Mouse (Mus musculus) kidney, postnatal 14 days (tissue): ENCODE measurements at regions not wholly inside any gene's neighbourhood (a gene's known extent, or its start where the extent isn't known, plus 50 kb on each side); places are given as distances from the start of the nearest gene placed in this dataset.

Experiments
- DNase-seq: peaks from one replicate; pipeline ENCODE4 v3.0.0; 2022; ENCODE audit warnings: mixed read lengths

DNA sequence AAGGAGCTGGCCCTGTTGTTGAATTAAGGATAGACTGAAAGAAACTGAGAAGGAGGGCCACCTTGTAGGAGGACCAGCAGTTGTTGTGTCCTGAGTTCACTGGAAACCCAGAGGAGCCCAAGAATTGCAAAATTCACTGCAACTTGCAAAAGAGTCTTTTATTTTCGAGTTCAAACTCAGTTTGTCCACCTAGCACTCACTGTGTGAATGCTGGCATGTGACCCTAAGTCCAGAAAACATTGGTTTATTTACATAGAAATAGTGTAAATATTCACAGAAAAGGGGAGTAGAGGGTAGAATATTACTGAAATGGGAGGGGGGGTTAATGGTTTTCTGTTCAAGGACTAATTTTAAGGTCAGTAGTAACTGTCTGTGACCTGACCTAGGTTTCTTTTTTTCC, 394.7 kb downstream of the 4933405O20Rik start:
- DNase-seq = no peak

DNA sequence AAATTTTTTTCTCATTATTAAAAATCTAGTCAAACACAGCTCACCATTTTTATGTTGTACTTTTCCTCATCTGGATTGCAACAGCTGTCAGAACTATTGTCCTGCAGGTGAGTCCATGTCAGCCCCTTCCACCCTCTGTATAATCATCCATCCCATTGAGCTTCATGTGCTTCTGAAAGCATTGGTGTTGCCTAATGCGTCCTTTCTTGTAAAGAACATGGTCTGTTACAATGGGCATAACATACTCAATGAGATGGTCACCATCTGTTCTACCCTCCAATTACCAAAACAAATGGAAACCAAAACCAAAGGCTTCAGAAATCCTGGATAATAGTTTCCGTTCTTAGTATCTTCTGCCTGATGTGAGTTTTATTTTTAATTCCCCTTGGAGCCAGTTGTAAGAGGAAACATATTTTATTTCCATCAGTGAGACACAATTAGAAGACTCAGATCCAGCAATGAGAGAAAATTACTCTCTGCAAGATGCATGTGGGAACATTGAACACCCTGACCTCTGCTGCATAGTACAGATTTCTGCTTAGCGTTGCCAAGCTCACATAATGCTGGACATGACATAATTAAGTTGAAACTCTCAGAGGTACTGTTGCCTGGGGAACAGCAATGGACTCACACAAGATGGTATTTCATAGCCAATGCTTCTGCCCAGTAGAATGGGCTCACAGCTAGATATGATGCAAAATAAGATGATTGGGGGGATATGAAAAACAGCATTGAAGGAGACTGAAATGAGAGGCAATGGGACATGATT, 443.1 kb downstream of the 4933405O20Rik start:
- no peak for DNase-seq

DNA sequence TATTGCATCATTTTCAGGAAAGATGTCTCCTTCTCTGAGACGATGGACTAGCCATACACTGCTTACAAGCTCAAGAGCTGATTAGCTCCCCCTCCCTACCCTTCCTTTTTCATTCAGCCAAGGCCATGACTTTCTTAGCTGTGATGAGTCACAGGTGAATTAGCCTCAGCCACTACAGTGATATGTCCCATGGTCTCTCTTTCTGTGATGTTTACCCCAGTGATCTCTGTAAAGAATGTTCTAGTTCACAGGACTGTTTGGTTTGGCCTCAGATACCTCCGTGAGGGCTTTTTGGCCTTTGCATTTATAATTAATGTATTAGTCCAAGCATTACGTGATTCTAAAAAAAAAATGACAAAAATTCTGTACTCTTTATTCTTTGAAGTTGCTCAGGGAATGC, 452.5 kb downstream of the 4933405O20Rik start:
- no peak for DNase-seq

DNA sequence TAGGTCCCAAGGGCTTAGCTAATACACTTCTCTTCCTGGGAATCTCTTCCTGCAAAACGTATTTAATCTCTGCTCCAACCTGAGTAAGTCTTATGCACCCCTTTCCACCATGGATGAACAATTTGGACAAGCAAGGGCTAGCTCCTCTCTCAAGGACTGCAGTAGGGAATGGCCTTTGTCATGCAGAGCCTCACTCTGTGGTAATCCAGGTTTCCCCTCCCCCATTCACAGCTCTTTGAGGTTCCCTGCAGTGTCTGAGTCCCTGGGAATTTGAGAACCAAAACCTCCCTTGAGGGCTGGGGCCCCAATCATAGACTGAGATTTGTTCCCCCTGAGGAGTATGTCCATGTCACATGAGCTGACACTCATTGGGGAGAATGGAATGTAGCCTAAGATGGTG, 442.5 kb upstream of the Ano5 start:
- DNase-seq = no peak

DNA sequence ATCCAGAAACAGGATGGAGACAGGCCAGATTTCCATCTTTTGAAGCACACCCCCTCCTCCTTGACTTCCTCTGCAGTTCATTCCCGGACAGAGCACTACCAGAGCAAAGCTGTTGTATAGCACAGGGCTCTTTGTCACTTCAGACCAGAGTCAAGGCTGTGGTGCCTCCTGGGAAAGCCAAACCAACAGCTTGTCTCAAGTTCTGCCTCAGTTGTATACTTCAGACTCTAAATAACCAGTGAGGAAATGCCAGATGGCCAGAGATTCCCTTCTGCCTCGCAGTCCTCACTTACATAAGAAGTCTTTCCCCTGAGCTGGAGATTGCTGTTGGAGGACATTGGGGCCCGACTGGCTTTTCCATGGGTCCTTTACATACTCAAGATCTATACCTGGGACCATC, 417.1 kb upstream of the Ano5 start:
- DNase-seq = no peak

DNA sequence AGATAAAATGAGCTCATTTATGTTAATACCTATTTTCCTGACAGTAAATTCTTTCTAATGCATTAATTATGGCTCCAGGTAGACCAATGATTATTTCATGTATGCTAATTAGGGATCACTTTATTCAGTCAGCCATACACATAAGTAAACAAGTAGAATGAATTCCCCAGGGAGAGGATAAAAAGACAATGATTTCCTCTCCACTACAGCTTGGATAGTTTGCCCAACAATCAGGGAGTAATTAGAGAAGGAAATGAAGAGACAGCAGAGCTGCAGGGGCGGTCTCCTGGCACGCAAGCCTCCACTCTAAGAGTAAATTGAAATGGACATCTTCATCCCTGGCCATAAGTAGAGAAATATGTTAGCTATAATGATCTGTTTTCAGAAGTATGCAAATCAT, 409.7 kb upstream of the Ano5 start:
- no peak for DNase-seq

DNA sequence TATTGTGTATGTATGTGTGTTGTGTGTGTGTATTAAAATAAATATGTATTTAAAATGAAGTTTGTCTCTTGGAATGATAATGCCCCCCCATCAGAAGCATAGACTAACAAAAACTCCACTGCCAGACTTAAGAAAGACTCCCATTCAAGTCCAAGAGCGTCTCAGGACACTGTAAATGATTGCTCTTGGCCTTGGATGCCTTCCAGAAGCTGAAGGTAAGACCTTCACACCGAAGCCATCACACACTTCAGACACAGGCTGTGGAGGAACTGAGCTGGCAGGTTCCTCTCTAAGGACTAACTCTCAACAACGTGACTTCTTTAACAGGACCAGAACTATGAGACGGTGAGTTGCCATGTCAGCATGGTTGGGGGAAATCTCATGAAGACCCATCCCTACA, 370.0 kb upstream of the Ano5 start:
- no peak for DNase-seq

DNA sequence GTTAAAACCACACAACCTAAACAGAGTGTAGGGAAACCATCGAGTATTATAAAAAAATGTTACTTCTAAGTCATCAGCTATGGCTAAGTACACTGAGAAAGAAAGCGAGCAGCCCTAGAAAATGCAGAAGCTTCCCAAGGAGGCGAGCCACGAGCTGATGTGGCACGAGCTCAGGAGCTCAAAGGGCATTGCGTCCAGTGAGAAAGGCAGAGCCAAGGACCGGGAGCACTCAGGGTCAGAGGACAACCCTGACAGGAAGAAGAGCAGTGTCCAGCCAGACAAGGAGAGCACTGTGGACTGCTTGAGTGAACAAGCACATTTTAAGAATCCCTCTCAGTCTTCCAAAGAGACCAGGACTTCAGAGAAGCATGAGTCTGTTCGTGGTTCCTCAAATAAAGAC, 335.6 kb upstream of the Ano5 start:
- peak; percentile 3 for DNase-seq

DNA sequence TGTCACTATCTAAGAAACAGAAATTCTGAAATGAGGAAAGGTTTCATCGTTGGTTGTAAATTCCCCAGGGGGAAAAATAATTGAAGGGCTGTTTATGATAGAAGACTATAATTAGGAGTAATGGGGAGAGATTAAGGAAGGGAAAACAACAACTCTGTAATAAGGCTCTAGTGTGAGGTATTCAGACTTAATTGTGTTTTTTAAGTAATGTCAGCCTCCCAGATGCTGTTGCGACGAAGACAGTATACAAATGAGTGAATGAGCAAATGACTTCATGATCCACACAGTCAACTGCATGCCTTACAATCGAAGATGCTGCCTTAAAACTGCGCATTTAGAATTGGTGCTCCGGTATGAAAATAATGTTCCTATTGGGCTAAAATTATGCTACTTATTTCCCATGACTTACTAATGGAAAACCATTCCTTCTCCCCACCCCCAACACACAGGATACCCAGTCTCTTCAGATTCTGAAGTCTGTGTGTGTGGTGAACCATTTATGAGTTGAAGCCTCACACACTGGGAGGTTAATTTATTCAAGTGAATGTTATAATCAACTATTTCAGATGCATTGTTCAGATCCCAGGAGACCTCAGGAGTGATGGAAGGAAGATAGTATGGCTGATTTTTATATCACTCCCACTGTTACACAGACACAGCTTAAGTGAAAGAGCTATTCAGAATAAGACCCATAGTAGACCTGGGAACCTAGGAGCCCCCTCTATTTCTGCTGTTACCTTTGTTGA, 295.2 kb upstream of the Ano5 start:
- no peak for DNase-seq

DNA sequence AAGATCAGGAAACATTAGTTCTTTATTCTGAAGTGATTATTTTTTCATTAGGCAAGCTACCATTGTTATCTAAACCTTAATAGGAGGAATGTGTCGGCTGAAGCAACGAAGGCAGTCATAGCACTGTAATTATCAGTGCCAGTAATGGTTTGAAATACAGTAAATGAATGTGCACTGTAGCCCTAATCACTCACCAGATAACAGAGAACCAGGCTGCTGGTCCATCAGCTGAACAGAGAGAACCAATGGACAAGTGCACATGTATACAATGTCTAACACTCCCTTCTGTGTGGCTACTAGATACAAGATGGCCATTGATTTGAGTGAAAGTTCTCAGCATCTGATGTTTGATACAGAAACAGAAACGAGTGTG, 294.6 kb upstream of the Ano5 start:
- no peak for DNase-seq

DNA sequence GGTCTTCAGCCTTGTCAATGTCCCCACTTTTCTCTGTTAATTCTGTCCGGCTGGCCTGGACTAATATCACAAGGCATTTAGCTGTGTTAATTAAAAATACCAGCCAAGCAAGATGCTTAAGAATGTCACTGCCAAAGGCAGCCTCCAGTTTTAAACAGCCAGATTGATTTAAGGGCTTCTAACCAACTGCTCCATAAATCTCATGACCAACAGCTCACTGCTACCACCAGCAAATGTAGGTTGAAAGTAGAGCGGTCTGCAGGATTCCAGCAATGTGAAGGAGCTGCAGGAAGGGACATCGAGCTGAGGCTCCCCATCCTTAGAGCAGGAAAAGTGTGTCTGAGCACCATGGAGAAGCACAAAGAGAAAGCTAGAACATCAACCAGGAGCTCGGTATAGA, 289.5 kb upstream of the Ano5 start:
- no peak for DNase-seq

DNA sequence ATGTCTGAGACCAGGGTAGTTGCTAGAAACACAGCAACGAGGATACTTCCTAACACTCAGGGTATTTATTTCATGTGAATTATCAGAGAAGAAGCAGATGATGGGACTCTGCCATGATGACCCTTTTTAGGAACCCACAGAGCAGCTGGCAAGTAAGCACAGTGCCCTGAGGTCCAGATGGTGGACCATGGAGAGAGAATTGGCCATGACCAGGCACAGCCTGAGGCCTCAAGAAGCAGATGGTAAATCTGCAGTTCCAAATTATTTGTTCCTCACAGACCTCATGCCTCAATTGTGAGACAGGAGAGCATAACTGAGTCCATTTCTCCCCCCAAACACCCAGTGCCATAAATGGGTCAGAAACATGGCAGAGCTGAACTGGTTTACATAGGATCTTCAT, 289.0 kb upstream of the Ano5 start:
- DNase-seq = no peak

DNA sequence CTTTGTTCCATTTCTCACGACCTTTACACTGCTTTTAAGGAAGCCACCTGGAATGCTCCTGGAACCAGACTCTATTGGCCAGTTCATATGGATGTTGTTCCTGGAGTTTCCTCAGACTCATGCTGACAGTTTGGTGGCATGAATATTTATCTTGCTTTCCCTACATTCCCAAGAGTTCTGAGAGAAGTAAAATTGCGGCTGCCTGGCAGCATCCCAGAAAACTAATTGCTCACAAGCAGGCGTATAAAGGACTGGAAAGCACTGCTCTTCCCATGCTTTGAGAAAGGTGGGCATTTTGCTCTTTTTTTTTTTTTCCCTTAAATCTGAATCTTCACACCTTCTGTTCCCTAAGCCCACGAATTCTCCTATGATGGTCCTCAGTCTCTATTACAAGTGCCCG, 283.7 kb upstream of the Ano5 start:
- no peak for DNase-seq

DNA sequence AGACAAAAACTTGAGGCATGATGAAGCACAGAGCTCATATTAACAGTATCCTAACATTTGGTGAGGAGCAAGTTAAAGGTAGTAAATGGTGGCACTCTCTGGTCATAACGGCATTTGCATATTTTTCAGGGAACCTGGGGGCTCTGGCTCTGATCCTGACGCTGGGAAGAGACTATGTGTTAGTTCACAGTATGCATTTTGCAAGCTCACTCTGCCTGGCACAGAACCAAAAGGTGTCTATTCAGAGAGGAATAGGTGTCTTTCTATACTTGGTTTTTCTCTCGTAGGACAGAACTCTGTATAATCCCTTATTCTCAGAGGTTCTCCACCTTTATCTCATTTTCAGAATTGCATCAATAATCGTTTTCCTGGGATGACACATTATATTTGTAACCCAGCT, 276.2 kb upstream of the Ano5 start:
- no peak for DNase-seq

DNA sequence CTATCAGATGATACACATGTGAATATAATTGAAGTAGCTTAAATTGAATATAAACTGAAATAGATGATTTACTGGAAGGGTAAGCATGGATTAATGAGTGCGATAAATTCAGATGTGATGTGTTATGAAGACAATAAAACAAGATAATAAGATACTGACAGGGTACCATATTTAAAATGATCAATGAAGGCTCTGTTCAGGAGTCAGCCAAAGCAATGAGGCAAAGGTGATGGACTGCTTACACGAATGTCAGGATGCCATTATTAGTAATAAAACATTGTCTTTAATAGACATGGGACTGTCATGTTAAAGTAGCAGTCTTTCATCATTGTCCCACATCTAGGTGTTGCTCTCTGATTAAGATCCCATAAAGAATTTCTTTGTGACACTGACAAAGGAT, 263.1 kb upstream of the Ano5 start:
- no peak for DNase-seq

DNA sequence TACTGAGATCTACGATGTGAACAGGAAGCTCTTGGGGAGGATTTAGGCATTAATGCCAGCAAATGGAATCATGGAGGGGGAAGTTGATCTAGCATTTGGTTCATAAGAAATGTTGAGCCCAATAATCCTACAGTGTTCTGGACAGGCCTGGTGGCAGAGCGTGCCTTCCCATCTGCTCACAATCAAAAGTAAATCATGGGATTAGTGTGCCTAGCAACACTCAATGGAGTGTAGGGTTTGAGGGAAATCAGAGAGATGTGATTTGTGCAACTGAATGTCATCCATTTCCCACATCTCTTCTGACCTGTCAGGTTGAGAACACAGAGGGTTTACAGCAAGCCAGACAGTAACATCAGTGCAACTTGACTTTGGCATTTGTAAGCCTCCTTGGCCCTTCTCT, 256.4 kb upstream of the Ano5 start:
- DNase-seq = no peak

DNA sequence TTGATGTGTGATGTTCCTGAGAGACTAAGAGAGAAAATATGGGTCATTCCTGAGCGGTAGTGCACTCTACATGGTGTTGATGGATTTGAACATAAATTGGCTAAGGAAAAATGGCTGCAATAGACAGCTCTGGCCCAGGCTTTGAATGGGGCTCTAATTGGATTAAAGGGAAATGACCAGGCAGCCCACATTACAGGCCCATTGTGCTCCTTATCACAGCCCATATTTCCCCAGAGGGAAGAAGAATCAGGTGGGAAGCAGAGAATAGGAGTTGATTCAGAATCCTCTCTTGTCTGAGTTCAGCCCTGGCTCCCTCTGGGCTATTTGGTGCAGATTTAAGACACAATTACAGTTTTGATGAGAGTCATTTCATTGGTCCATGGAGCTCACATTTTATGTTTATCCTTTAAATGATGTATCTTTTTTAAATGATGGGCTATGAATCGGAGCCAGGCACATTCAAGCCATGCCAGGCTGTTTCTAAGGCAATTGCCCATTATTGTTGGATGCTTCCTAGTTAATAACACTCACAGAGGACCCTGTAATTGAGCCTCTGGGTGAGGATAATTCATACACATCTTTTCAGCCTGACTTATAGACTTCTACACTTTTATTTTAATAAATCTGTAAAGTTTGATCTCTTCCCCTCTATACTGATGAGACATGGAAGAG, 251.5 kb upstream of the Ano5 start:
- no peak for DNase-seq

DNA sequence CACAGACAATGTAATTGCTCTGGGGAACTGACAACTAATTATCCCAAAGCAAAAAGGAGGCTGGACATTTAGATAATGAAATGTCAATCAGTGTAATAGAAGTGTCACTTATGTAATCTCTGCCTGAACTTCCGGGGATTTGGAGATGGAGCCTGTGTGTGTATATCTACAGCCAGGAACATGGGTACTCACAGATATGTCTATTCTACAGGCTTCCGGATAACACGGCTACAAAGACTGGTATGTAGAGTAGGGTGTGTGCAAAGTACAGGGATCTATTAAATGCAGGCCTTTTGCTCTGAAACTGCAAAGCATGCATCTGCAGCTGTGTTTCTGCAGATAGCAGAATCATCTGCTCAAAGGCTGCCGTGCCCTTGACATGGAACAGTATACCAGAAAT, 246.7 kb upstream of the Ano5 start:
- no peak for DNase-seq

DNA sequence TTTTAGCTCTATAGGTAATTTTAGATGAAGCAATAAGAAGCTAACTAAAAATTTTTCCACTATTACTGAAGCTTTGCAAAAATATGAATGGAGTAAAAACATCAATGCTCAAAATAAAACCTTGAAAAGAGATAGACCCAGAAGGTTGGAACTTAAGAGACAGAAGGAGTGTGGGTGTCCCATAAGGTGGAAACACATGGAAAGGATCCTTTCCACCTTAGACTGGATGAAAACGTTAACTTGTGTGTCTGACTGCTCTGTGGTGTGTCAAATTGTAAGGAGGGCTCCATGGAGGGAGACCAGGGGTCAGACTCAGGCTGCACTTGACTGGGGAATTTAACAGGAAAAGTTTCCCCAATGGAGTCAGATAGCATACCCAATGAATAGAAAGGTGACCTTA, 244.9 kb upstream of the Ano5 start:
- DNase-seq = no peak

DNA sequence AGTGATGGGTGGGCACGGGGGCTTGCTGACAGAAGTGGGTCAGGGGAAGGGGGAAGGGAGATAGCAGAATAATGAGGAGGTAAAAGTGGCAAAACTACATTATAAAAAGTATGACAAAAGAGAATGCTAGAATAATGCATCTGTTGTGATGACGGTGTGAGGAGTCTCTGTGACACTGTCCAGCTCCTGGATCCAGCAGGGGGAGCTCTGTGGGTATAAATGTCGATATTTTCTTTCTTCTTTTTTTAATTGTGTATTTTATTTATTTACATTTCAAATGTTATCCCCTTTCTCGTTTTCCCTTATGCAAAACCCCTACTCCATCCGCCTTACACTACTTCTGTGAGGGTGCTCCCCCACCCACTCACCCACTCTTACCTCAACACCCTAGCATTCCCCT, 243.9 kb upstream of the Ano5 start:
- DNase-seq = no peak

DNA sequence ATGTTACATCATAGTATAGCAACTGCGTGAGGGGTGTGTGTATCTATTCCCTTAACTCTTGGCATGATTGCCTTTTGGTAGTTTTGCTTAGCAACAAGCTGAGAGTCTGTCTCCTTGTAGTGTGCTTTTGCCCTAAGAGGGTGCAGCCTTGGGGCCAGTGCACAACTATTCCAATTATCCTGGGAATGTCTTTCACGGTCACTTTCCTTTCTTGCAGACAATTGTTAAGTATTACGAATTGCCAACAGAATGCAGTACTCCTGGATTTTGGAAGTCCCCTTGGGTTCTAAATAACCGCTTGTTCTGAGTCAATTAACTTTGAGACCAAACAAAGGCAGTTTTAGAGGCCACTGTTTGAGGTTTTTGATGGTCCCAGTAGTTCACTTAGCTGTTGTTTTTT, 242.1 kb upstream of the Ano5 start:
- no peak for DNase-seq

DNA sequence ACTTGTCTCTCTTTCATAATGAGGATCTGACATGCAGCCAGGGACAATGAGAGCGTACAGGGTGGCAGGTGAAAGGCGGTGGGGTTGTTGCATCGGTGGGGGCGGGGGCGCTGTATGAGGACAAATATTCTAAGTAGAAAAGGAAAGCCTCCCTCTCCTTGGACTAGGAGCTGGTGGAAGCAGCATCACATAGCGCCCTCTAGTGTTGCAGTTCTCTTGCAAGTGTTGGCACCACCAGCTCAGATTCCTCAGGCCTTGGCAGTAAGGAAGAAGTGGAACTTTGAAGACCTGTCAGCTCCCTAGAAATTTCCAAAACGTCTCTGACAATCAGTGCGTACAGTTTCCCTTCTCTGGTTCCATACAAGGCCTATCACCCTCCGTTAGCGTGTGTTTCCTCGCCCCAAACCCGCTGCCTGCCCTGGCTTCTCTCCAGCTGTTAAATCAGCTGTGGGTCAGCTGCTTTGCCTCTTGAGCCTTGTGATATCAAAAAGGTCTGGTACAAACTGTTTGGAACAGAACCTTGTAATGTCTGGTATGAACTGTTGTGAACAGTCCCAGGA, 240.2 kb upstream of the Ano5 start:
- peak; percentile 50 for DNase-seq

DNA sequence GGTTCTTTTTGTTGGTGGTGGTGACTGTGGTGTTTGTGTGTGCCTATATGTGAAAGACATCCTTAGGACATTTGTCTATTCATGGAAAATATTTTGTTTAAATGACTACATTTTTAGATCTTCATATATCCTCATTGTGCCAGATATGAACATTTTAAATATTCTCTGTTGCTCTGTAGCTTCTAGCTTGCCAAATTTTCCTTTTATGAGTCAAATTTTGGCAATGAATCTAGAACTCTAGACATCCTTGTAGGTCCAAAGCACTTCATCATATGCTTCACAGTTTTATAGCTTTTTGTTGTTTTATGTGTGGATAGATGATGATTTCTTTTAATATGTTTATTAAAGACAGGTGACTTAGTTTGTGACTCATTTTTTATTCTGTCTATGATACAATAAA, 229.4 kb upstream of the Ano5 start:
- DNase-seq = no peak

DNA sequence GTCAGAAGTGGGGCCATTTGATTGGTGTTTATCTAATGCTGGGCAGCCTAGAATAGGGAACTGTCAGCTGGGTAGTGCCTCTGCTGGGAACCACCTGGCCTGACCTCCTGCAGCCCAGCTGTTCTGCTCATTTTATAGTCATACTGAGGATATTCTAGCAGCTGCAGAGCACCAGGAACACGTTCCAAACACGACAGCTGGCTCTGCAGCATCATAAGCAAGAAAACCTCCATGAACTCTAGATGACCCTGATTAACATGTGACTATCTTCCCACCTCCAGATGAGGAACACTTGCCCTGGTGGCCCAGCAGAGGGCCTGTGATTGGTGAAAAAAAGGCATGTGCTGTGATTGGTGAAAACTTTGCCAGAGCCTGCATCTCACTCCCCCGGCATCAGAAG, 210.6 kb upstream of the Ano5 start:
- peak; percentile 19 for DNase-seq
